Mouse (Mus musculus) ES-Bruce4 (cell line): ENCODE results near the gene Mrpl10. TPM values are rescaled to one million over a fixed set of nuclear protein-coding genes. Genes with fewer than 3 reads are reported as not detected.

ENCODE experiments used
- H3K27ac ChIP-seq: 2 replicates; pipeline ENCODE4 v1.5.1; 2012; ENCODE audit warnings: low read length, inconsistent platforms; ENCODE audit not compliant: insufficient read depth
- H3K27me3 ChIP-seq: 2 replicates; pipeline ENCODE4 v1.6.1; 2012; ENCODE audit warnings: mild to moderate bottlenecking, low read length, inconsistent platforms; ENCODE audit not compliant: control insufficient read depth, poor library complexity, insufficient read depth, severe bottlenecking
- H3K36me3 ChIP-seq: 2 replicates; pipeline ENCODE4 v1.6.1; 2012; ENCODE audit warnings: inconsistent platforms, mild to moderate bottlenecking, low read length, moderate library complexity; ENCODE audit not compliant: control insufficient read depth, poor library complexity, insufficient read depth, severe bottlenecking
- H3K4me1 ChIP-seq: one replicate; pipeline ENCODE4 v1.8.1; 2011; ENCODE audit warnings: low read length; ENCODE audit not compliant: control insufficient read depth, insufficient read depth
- H3K4me3 ChIP-seq: 2 replicates; pipeline ENCODE4 v1.5.1; 2011; ENCODE audit warnings: low read depth, mild to moderate bottlenecking, low read length
- H3K9ac ChIP-seq: 2 replicates; pipeline ENCODE4 v1.6.1; 2012; ENCODE audit warnings: low read depth, mild to moderate bottlenecking, inconsistent platforms; ENCODE audit not compliant: poor library complexity, severe bottlenecking
- H3K9me3 ChIP-seq: replicated peaks from 2 replicates; pipeline ENCODE4 v1.6.1; 2012; ENCODE audit warnings: mild to moderate bottlenecking, low read length, inconsistent platforms; ENCODE audit not compliant: control insufficient read depth, poor library complexity, insufficient read depth, severe bottlenecking
- CTCF ChIP-seq: IDR thresholded peaks from one replicate; pipeline ENCODE4 v1.8.1; 2011; ENCODE audit warnings: low read depth, low read length
- EP300 ChIP-seq: IDR thresholded peaks from 2 replicates; pipeline ENCODE4 v1.6.1; 2011; ENCODE audit warnings: low read depth, low read length; ENCODE audit not compliant: insufficient read depth
- POLR2A ChIP-seq: IDR thresholded peaks from one replicate; pipeline ENCODE4 v1.8.1; 2011; ENCODE audit warnings: low read length; ENCODE audit not compliant: insufficient read depth
- polyA plus RNA-seq: library from polyadenylated mRNA; stranded (reverse); fragments of >200 nt; gene quantifications from 2 replicates; pipeline ENCODE4 v1.2.4, GENCODE M21; 2011; ENCODE audit warnings: low read depth; ENCODE audit not compliant: missing spikeins, insufficient read depth, insufficient read length

Mrpl10 gene
- polyA plus RNA-seq, 1 experiment = 62.6 TPM

GRCm38 (mm10) chr11:96997380-96997956, 43.9 kb upstream of the Mrpl10 start:
- Histone ChIP-seq H3K9ac (peak overlapping the region; percentile 86), H3K27me3 (no peaks in the 10 kb centered on the region), H3K27ac (peak overlapping the region; percentile 13; the same call in 1 of the 2 replicates), H3K9me3 (no peaks in the 10 kb centered on the region), H3K4me3 (peak overlapping the region; percentile 52), H3K4me1 (no peaks in the 10 kb centered on the region), H3K36me3 (no peaks in the 10 kb centered on the region)
- TF ChIP-seq CTCF (no peak), POLR2A (no peak), EP300 (0 out of 2 replicates have a peak, but pooled peaks have one; percentile 19)

DNA sequence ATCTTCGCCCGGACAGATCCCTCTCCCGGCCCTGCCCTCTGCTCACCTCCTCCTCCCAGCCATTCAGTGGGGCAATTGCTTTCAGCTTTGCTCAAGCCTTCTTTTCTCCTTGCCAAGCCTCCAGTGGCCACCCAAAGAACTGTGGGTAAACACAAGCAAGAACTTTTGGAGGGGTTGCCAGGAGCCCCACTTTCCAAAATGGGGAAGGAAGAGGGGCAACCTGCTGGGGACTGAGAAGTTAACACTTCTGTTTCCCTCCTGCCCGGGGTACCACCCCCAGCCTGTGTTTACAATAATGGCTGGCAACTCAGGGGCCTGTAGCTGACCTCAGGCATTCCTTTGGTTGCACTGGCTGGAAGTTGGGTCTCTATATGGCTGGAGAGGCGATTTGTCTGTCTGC, 38.2 kb upstream of the Mrpl10 start:
- TF ChIP-seq POLR2A (no peak), EP300 (no peak), CTCF (no peak)
- H3K27ac ChIP-seq = no peak overlapping the region
- H3K27me3 ChIP-seq = no peaks in the 10 kb centered on the region

DNA sequence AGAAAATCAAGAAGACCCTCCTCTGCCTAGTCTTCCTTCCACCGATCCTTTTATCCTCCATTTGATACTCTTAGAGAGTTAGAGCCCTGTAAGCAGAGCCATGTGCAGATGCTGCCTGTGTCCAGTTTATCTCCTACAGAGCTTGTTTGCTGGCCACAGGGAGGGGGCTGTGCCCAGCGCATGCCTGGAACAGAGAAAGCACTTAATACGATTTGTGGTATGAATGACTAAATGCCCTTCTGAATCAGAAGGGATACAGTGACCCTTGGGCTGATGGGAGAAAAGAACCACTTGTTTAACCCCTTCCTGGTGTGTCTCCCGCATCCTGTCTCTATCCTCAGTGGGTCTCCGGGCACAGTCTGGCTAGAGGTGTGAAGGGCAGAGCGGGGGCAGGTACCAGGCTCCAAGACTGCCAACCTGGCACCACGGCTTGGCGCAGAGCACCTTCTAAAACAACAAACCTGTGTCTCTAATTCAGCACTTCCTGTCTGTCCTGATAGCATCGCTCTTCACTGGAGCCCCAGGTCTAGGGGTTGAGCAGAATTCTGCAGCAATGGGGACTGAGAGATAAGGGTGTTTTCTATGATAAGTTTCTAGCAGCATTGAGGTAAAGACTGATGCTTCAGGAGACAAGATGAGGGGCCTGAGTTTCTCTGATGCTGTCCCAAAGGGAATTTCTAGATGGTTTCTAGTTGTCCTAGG, 34.1 kb upstream of the Mrpl10 start:
- Histone ChIP-seq H3K4me1 (no peaks in the 10 kb centered on the region), H3K36me3 (no peaks in the 10 kb centered on the region), H3K27ac (no peak overlapping the region), H3K9me3 (no peaks in the 10 kb centered on the region), H3K27me3 (no peaks in the 10 kb centered on the region), H3K9ac (no peak overlapping the region), H3K4me3 (no peak overlapping the region)
- TF ChIP-seq CTCF = no peak

More for the DNA sequence above, 38.2 kb upstream of the Mrpl10 start:
- H3K9me3 ChIP-seq = no peaks in the 10 kb centered on the region
- no peak overlapping the region for H3K4me3 ChIP-seq
- H3K36me3 ChIP-seq = no peaks in the 10 kb centered on the region
- peak overlapping the region; percentile 12 for H3K9ac ChIP-seq
- H3K4me1 ChIP-seq = no peaks in the 10 kb centered on the region

DNA sequence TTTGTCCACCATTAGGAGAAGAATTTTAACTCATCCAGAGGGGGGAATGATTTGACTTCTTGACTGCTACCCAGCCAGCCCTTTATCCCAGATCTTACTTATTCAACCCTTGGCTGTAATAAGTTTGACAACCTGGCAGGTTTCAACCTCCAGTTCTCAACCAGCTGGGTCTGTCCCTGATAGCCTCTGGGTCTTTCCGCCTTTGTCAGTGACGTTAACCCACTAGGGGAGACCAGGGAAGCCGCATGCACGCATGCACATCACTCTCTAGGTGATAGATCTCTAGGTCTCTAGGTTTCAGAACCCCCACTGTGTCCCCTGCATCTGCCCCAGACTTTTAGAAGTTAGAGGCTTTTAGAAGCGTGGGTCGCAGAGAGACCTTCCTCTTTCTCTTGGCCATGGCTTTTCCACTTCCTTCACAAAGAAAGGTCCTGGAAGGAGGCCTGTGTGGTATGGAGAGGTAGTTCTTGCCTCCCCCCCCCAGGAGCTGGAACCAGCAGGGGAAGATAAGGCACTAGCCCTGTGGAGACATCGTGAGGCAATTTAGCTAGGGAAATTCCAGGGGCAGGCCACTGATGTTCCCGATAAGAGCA, 32.1 kb upstream of the Mrpl10 start:
- Histone ChIP-seq H3K27me3 (no peaks in the 10 kb centered on the region), H3K4me1 (no peaks in the 10 kb centered on the region), H3K9ac (no peak overlapping the region), H3K4me3 (no peak overlapping the region), H3K9me3 (no peaks in the 10 kb centered on the region), H3K27ac (no peak overlapping the region), H3K36me3 (no peaks in the 10 kb centered on the region)
- no peak for TF ChIP-seq CTCF

DNA sequence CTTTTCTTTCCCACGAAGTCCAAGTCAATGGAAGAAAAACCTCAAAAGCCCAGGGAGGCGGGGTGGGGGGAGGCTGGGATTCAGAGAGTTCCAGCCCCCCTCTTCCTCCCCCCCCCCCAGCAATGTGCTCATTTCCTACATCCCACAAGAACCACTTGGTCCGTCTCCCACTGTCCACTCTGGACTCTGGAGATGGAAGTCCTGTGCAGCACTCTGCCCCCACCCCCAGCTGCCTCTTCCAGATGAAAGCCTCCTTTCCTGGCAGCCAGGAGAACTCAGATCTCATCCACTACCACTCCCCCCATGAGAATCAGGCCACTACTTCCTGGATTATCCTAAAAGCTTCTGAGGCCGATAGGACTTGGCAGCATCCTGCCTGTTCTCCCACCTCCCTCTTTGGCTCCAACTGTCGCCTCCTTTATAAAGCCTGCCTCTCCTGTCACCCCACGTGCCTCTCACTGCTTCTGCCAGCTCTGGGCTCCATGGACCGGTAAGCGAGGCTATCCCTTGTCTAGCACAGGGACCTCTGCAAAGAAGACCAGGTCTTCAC, 28.2 kb upstream of the Mrpl10 start, which contains the start of gene Sp6:
Gene Sp6 (plus strand): TSS at position 274 of the 550 bp plus-strand sequence.
- H3K9ac ChIP-seq = no peak within 1 kb of the TSS
- H3K27ac ChIP-seq = no peak within 1 kb of the TSS
- TF ChIP-seq EP300 = no peak
- no peak for TF ChIP-seq POLR2A
- TF ChIP-seq CTCF = no peak
- no peaks in the 10 kb centered on the region for H3K4me1 ChIP-seq
- no peak within 1 kb of the TSS for H3K4me3 ChIP-seq
- H3K27me3 ChIP-seq = peaks cover 3% of the 10 kb centered on the region
- no peaks in the 10 kb centered on the region for H3K9me3 ChIP-seq
- H3K36me3 ChIP-seq = no peaks in the 10 kb centered on the region
